Mouse (Mus musculus): ENCODE data around the gene A1bg. TPM values are rescaled to one million over a fixed set of nuclear protein-coding genes. Genes with fewer than 3 reads are reported as not detected.

The A1bg gene
- polyA plus RNA-seq, 1 experiment from 2014 or later: not detected

DNA sequence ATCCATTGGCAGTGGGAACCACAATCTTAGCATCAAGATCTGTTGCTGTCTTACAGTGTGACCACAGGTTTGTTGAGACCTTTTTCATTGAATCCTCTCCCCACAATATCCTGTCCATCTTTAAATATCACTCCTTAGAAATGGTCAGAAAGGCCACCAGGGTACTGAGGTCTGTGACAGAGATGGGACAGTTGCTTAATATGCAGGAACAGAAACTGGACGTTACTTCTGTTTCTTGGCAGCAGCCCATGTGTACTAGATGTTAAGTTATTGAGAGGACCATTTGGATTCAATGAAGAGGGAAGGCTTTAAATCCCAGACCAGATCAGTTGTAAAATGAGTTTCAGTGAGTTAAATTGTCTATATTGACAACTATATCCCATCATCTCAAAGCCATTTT lies 67.7 kb downstream of the A1bg start:
- 76% methylated on average over 1 of the region's 1 CpGs for WGBS
- H3K4me2 ChIP-seq: no peak overlapping the region

DNA sequence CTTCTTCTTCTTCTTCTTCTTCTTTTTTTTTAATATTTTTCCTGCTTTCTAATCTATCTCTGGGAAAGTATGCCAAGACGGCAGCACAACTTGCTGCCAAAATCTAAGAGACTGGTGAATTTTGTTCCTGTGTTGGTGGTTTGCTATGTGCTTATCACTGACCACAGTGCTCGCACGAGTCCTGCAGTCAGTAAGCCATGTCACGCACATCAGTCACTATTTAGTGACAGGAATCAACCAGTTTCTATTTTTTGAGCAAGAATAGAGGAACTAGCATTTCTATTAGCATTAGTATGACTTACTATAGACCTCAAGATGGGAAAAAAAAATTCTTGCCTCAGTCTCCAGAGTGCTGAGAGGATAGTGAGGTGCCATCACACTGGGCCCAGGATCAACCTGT lies 68.7 kb downstream of the A1bg start:
- Histone ChIP-seq H3K36me3 (no peaks in the 10 kb centered on the region), H3K4me2 (no peak overlapping the region), H3K4me1 (replicated peaks) (peaks cover 12% of the 10 kb centered on the region), H3K9ac (replicated peaks) (no peak overlapping the region), H3K27me3 (no peaks in the 10 kb centered on the region), H3K9me3 (no peaks in the 10 kb centered on the region), H3K27ac (no peak overlapping the region), H3K4me3 (replicated peaks) (no peak overlapping the region)
- WGBS: 83% methylated on average over 4 of the region's 4 CpGs
- no peak for ATAC-seq (ENCODE audit: insufficient number of reproducible peaks, insufficient read depth, low FRiP score, low TSS enrichment, low read depth)

More for the DNA sequence above, 67.7 kb downstream of the A1bg start:
- Histone ChIP-seq H3K4me3 (replicated peaks) (no peak overlapping the region), H3K36me3 (no peaks in the 10 kb centered on the region), H3K27me3 (no peaks in the 10 kb centered on the region), H3K4me1 (replicated peaks) (peaks cover 12% of the 10 kb centered on the region), H3K9me3 (no peaks in the 10 kb centered on the region), H3K9ac (replicated peaks) (no peak overlapping the region), H3K27ac (no peak overlapping the region)
- no peak for ATAC-seq (ENCODE audit: insufficient number of reproducible peaks, insufficient read depth, low FRiP score, low TSS enrichment, low read depth)

DNA sequence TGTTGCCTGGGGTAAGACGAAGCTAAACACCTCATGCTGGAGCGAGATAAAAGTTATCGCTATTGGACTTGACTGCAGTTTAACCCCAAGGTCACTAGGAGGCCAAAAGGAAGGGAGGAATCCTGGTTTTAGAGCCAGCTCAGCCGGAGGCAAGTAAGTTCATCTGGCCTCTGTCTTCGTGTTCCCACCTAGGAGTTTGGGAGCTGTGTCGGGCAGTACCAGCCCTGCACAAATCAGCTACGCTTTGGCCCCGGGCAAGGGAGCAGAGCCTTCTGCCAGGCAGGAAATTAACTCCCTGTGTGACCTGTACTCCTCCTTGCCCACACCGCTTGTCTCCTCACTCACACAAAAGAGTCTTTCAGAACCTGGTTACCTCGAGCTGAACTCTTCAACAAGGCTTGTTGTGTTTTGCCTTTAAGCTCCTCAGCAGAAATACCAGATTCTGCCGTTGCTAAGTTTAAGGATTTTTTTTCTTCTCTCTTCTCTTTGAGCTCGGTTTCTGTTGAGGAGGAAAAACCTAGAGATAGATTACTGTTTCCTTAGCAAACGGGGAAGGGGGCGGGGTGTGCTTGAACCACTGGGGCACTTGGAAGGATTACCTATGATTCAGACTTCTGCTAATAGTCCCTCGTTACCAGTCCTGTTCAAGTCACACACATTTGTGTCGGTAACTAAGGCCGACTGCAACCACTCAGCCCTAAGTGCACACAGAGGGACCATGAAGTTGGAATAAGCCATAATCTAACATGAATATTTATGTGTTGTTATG lies 69.4 kb downstream of the A1bg start, which contains the start of gene Fam84b:
Fam84b (minus strand) TSS at position 548 of the 769 bp plus-strand sequence.
- Histone ChIP-seq H3K36me3 (no peaks in the 10 kb centered on the region), H3K4me1 (replicated peaks) (peaks cover 12% of the 10 kb centered on the region), H3K27ac (peak within 1 kb of the TSS; percentile 83), H3K4me3 (replicated peaks) (no peak within 1 kb of the TSS), H3K9ac (replicated peaks) (no peak within 1 kb of the TSS), H3K4me2 (peak within 1 kb of the TSS; percentile 30), H3K9me3 (no peaks in the 10 kb centered on the region), H3K27me3 (no peaks in the 10 kb centered on the region)
- WGBS: 22% methylated on average over 17 of the region's 17 CpGs
- ATAC-seq (ENCODE audit: insufficient number of reproducible peaks, insufficient read depth, low FRiP score, low TSS enrichment, low read depth): peak; percentile 64; the same call in 1 of the 2 replicates

DNA sequence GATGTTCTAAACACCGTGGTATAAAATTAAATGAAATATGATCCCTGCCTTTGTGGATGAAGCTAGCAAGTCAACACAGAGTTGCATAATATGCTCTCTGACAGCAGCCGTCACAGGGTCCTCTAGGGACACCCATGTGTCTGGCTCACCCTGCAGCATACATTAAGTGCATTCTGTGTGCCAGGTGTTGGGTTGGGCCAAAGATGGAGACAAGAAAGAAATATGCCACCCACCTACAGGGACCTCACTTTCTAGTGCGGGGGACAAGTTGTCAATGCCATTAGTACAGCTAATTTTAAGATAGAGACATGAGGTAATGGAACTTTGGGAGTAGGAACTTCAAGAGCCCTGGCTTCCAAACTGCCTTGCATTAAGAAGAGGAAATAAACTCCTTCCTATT lies 74.2 kb downstream of the A1bg start:
- Histone ChIP-seq H3K4me2 (no peak overlapping the region), H3K9me3 (no peaks in the 10 kb centered on the region), H3K4me3 (replicated peaks) (no peak overlapping the region), H3K9ac (replicated peaks) (no peak overlapping the region), H3K4me1 (replicated peaks) (peaks cover 17% of the 10 kb centered on the region), H3K36me3 (no peaks in the 10 kb centered on the region), H3K27me3 (no peaks in the 10 kb centered on the region), H3K27ac (no peak overlapping the region)
- no peak for ATAC-seq (ENCODE audit: insufficient number of reproducible peaks, insufficient read depth, low FRiP score, low TSS enrichment, low read depth)
- WGBS: 66% methylated on average over 3 of the region's 3 CpGs

Other genes with a start within 250 kb of the A1bg start
- gene Fam84b, start 69.2 kb downstream of the A1bg start, polyA plus RNA-seq (2016; fragmentation: Nextera tagmentation; extraction: Ambion mirVana): 5.9 TPM in 2 replicates